Mouse (Mus musculus): Measurements from ENCODE around the gene Col25a1. TPM values are rescaled to one million over a fixed set of nuclear protein-coding genes. Genes with fewer than 3 reads are reported as not detected.

Gene Col25a1
- polyA plus RNA-seq, 1 experiment from 2014 or later = 5.5 TPM

DNA sequence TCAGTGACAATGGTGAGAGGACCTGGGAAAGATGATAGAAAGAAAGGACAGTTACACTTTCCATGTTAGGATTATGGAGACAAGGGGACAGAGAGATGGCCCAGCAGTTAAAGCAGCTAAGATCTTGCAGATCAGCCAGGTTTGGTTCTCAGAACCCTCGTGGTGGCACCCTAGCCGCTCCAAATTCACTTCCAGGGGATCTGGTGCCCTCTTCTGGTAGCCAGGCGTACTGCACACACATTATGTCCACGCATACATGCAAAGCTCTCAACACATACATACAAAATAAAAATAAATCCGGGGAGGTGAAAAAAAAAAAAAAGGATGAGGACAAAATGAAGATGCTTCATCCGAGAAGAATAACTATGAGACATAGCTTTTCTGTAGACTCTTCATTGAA, 445.4 kb downstream of the Col25a1 start:
- 66% methylated on average over 6 of the region's 6 CpGs for WGBS
- H3K4me3 ChIP-seq = no peak overlapping the region
- no peaks in the 10 kb centered on the region for H3K9me3 ChIP-seq
- no peaks in the 10 kb centered on the region for H3K27me3 ChIP-seq
- H3K36me3 ChIP-seq = no peaks in the 10 kb centered on the region
- no peak overlapping the region for H3K27ac ChIP-seq (replicated peaks)
- no peaks in the 10 kb centered on the region; the same call in 1 of the 2 replicates for H3K4me1 ChIP-seq (replicated peaks)
- H3K4me2 ChIP-seq = no peak overlapping the region
- ATAC-seq (ENCODE audit: low FRiP score, low read depth) = no peak
- H3K9ac ChIP-seq = no peak overlapping the region

DNA sequence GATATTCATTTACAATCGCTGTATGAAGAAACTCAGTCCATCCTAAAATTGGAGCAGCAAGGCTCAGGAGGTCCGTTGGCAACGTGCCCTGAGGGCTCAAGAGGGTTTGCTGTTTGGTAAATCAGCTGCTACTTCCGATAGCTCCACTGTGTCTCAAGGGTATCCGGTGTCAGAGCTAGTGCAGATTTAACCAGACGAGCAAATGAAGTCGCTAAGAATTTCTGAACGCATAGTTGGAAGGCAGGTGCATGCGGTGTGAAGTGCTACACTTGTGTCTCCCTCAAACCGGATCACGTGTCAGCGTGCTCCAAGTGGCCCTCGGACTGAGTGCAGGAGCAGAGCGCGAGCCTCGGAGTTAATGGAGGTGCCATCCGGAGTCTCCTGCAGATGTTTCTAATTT, 448.2 kb downstream of the Col25a1 start:
- Histone ChIP-seq H3K4me2 (no peak overlapping the region), H3K9ac (no peak overlapping the region), H3K4me1 (replicated peaks) (no peaks in the 10 kb centered on the region; the same call in 1 of the 2 replicates), H3K36me3 (no peaks in the 10 kb centered on the region), H3K27me3 (no peaks in the 10 kb centered on the region), H3K4me3 (no peak overlapping the region), H3K27ac (replicated peaks) (no peak overlapping the region), H3K9me3 (no peaks in the 10 kb centered on the region)
- no peak for ATAC-seq (ENCODE audit: low FRiP score, low read depth)
- 66% methylated on average over 17 of the region's 17 CpGs for WGBS

DNA sequence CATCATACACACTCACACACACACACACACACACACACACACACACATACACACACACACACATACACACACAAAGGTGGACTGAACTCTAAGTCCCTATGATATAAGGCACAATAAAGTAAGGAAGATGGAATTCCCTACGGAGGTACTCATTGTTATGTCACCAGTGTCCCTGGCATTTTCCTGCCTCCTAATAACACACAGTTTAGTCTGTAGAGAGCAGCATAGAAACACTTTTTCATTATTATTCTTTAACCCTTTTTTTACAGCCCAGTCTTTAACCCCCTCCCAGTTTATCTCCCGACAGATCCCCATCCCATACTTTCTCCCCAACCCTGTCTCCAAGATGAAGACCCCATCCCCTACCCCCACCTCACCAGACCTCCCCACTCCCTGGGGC, 450.3 kb downstream of the Col25a1 start:
- 90% methylated on average over 2 of the region's 2 CpGs for WGBS
- H3K9me3 ChIP-seq = no peaks in the 10 kb centered on the region
- no peak overlapping the region for H3K27ac ChIP-seq (replicated peaks)
- no peaks in the 10 kb centered on the region for H3K36me3 ChIP-seq
- no peak for ATAC-seq (ENCODE audit: low FRiP score, low read depth)
- no peak overlapping the region for H3K4me3 ChIP-seq
- H3K4me1 ChIP-seq (replicated peaks) = no peaks in the 10 kb centered on the region; the same call in 1 of the 2 replicates
- no peaks in the 10 kb centered on the region for H3K27me3 ChIP-seq
- no peak overlapping the region for H3K9ac ChIP-seq
- no peak overlapping the region for H3K4me2 ChIP-seq

DNA sequence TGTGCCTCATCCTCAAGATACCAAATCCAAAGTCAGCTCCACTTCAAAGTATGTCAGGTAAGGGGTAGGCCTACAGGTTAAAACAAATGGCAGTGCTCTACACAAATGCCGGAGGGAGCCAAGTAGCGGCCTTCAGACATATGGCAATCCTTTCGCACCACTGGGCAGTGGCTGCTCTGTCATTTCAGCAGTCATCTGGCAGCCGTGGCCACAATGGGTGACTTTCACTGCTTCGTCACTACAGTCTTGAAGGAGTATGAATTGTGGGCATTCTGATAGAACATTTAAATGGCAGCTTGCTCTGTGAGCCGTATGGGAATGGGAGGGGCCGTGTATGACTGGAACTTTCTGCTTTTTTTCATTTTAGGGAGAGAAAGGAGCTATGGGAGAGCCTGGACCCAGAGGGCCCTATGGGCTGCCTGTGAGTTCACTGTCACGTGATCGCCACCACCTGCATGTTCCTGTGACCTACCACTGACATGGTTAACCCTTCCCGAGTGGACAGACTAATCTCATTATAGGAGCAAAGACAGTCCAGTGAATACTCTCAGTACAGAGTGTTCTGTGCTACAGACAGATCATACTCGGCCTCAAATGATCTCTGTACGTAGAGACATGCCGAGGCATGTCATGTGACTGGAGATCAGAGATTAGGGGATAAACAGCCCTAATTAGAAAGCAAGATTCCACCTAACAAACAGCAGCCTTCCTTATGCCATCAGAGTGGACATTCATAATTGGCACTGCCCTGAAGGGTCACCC, 451.8 kb downstream of the Col25a1 start:
- 76% methylated on average over 13 of the region's 13 CpGs for WGBS
- Histone ChIP-seq H3K36me3 (no peaks in the 10 kb centered on the region), H3K27ac (replicated peaks) (no peak overlapping the region), H3K4me2 (no peak overlapping the region), H3K27me3 (no peaks in the 10 kb centered on the region), H3K4me3 (no peak overlapping the region), H3K9me3 (no peaks in the 10 kb centered on the region), H3K4me1 (replicated peaks) (no peaks in the 10 kb centered on the region; the same call in 1 of the 2 replicates), H3K9ac (no peak overlapping the region)
- ATAC-seq (ENCODE audit: low FRiP score, low read depth) = peak; percentile 59; the same call in 1 of the 2 replicates

DNA sequence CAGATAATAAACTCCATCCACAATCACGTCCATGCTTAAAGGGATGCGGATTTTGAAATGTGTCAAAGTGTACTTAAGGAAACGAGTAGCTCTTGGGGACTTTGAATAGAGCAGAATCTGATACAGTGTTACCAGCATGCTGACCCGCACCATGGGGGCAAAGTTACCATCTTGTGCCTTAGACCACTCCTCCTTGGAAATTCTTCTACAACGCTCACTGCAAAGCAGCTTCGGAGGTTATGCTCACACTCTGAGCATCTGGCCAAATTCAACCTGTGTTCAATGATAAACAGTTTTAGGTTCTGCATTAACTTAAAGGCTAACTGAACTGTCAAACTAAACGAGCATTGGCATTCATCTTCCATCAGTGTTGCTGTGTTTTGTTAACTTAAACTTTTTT, 452.7 kb downstream of the Col25a1 start:
- Histone ChIP-seq H3K9me3 (no peaks in the 10 kb centered on the region), H3K36me3 (no peaks in the 10 kb centered on the region), H3K4me1 (replicated peaks) (no peaks in the 10 kb centered on the region; the same call in 1 of the 2 replicates), H3K9ac (no peak overlapping the region), H3K27ac (replicated peaks) (no peak overlapping the region), H3K4me3 (no peak overlapping the region), H3K27me3 (no peaks in the 10 kb centered on the region), H3K4me2 (no peak overlapping the region)
- 89% methylated on average over 7 of the region's 7 CpGs for WGBS
- no peak for ATAC-seq (ENCODE audit: low FRiP score, low read depth)

DNA sequence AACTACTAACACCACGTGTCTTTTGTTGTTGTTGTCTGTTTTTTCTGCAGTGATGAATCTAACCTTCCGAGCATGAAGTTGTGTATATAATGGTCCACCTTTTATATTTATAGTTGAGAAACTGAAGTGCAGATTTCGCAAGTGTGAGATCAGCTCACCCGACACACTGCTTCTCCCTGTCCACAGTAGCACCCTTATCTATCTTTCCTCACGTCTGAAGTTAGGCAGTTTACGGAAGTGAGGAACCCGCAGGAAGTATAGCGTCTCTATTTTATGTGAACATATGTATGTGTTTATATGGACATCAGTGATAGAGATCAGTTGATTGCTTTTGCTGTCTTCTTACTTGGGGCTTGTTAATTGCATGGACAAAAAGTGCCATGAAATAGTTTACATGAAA, 463.7 kb downstream of the Col25a1 start:
- Histone ChIP-seq H3K4me2 (no peak overlapping the region), H3K9me3 (no peaks in the 10 kb centered on the region), H3K27ac (replicated peaks) (no peak overlapping the region), H3K4me1 (replicated peaks) (no peaks in the 10 kb centered on the region), H3K36me3 (no peaks in the 10 kb centered on the region), H3K4me3 (no peak overlapping the region), H3K27me3 (no peaks in the 10 kb centered on the region), H3K9ac (no peak overlapping the region)
- WGBS = 90% methylated on average over 8 of the region's 8 CpGs
- ATAC-seq (ENCODE audit: low FRiP score, low read depth) = no peak

DNA sequence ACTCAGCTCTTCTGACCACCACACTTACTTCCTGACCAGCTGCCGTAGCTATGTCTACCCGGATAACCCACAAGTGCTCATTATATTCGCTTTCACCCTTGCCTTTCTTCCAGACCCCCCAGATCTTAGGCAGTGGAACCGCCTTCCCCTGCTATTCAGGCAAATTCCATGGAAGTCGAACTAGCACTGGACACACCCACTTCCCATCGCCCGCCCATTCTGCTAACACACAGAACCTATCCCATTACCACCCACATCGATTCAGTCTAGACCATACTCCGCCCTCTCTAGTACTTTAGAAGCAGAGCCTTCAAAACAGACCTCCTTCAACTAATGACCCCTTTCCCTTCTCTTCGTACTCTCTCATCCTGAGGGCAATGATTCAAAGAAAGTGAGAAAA, 470.2 kb downstream of the Col25a1 start:
- no peaks in the 10 kb centered on the region for H3K27me3 ChIP-seq
- WGBS = 81% methylated on average over 10 of the region's 10 CpGs

DNA sequence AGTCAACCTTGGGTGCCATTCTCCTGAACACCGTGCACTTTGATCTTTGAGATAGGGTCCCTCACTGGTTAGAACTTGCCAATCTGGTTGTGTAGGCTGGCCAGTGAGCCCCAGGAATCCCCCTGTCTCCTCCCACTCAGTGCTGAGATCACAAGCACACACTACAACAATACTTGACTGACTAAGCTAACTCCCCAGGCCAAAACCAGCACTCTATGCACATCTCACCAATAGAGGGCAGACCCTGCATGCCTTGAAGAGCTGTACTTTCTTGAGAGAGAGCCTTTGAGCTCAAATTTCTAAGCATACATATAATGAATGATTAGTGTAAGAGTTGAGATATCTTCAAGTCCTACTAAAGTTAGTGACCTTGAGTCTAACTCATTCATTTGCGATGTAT, 476.6 kb downstream of the Col25a1 start:
- Histone ChIP-seq H3K4me1 (replicated peaks) (no peaks in the 10 kb centered on the region), H3K36me3 (no peaks in the 10 kb centered on the region), H3K27ac (replicated peaks) (no peak overlapping the region), H3K27me3 (no peaks in the 10 kb centered on the region), H3K9me3 (no peaks in the 10 kb centered on the region), H3K9ac (no peak overlapping the region), H3K4me3 (no peak overlapping the region), H3K4me2 (no peak overlapping the region)
- WGBS = 92% methylated on average over 2 of the region's 2 CpGs
- no peak for ATAC-seq (ENCODE audit: low FRiP score, low read depth)

More for the DNA sequence above, 470.2 kb downstream of the Col25a1 start:
- H3K36me3 ChIP-seq = no peaks in the 10 kb centered on the region
- no peak overlapping the region for H3K27ac ChIP-seq (replicated peaks)
- no peak overlapping the region for H3K4me3 ChIP-seq
- H3K9ac ChIP-seq = no peak overlapping the region
- H3K4me2 ChIP-seq = no peak overlapping the region
- no peaks in the 10 kb centered on the region for H3K4me1 ChIP-seq (replicated peaks)
- no peaks in the 10 kb centered on the region for H3K9me3 ChIP-seq
- no peak for ATAC-seq (ENCODE audit: low FRiP score, low read depth)

DNA sequence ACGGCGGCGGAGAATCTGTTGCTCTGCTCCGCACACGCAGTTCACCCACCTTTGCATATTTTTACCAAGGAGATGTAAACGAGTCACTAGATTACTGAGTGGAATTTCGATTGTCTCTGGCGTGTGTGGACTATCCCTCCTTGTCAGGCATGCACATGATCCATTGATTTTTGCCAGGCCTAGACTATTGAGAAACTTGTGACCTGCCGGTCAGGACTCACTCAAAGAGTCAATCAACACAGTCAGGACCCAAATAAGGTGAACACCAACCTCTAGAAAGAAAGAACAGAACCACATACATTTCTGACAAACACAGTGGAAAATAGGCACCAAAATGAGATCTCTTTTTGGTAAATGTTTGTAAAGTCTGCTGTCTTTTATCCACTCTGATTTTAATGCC, 483.1 kb downstream of the Col25a1 start:
- Histone ChIP-seq H3K9ac (no peak overlapping the region), H3K9me3 (no peaks in the 10 kb centered on the region), H3K36me3 (no peaks in the 10 kb centered on the region), H3K27me3 (no peaks in the 10 kb centered on the region), H3K27ac (replicated peaks) (no peak overlapping the region), H3K4me3 (no peak overlapping the region), H3K4me2 (no peak overlapping the region), H3K4me1 (replicated peaks) (peaks cover 4% of the 10 kb centered on the region; the same call in 1 of the 2 replicates)
- WGBS = 86% methylated on average over 9 of the region's 9 CpGs
- ATAC-seq (ENCODE audit: low FRiP score, low read depth) = no peak

DNA sequence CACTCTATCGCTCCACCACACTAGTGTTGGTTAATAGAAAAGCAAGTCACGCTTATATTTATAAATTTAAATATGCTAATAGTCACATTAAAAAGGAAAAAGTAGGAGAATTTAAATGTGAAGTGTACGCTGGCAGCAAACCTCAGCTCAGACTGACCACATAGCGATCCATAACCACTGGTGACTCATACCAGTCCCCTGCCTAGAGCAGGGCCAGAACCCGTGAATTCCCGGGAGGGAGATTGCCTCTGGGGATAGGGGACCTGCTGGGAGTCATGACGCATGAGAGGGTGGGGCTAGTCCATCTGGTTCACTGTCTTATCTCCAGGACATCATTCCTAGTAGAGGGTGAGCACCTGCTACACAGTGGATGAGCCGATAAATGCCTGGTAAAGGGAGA, 484.3 kb downstream of the Col25a1 start:
- H3K4me1 ChIP-seq (replicated peaks) = peaks cover 4% of the 10 kb centered on the region; the same call in 1 of the 2 replicates
- H3K36me3 ChIP-seq = no peaks in the 10 kb centered on the region
- no peaks in the 10 kb centered on the region for H3K27me3 ChIP-seq
- H3K4me3 ChIP-seq = no peak overlapping the region
- H3K9me3 ChIP-seq = no peaks in the 10 kb centered on the region
- H3K9ac ChIP-seq = no peak overlapping the region
- H3K4me2 ChIP-seq = no peak overlapping the region
- no peak for ATAC-seq (ENCODE audit: low FRiP score, low read depth)
- 61% methylated on average over 8 of the region's 8 CpGs for WGBS
- no peak overlapping the region for H3K27ac ChIP-seq (replicated peaks)

DNA sequence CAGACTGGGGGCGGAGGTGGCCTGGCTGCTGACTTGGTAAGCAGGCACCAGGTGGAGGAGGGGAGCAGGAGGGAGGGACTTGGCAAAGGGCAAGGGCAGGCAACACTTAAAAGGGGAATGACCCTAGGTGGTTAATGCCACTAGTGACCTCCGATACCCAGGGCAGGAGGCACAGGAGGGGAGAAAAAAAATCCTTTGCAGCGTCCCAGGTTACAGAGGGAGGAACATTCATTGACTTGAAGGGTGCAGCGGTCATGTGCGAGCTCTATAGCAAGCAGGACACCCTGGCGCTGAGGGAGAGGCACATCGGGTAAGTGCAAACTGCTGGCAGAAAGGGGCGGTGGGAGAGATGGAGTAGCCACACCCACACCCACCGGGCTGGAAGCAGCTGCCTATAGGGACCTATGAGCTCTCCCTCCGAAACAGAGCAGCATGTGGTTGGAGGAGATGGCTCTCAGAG, 486.2 kb downstream of the Col25a1 start, which contains the start of gene Etnppl:
Etnppl (plus strand) TSS at position 10 of the 460 bp plus-strand sequence.
- Histone ChIP-seq H3K4me3 (peak within 1 kb of the TSS; percentile 16; the same call in 1 of the 2 replicates), H3K27me3 (no peaks in the 10 kb centered on the region), H3K36me3 (no peaks in the 10 kb centered on the region), H3K9ac (0 out of 2 replicates have a peak within 1 kb of the TSS, but pooled peaks have one; percentile 16), H3K4me1 (replicated peaks) (peaks cover 4% of the 10 kb centered on the region; the same call in 1 of the 2 replicates), H3K27ac (replicated peaks) (no peak within 1 kb of the TSS), H3K4me2 (peak within 1 kb of the TSS; percentile 47), H3K9me3 (no peaks in the 10 kb centered on the region)
- no peak for ATAC-seq (ENCODE audit: low FRiP score, low read depth)
- WGBS = 9% methylated on average over 10 of the region's 10 CpGs

DNA sequence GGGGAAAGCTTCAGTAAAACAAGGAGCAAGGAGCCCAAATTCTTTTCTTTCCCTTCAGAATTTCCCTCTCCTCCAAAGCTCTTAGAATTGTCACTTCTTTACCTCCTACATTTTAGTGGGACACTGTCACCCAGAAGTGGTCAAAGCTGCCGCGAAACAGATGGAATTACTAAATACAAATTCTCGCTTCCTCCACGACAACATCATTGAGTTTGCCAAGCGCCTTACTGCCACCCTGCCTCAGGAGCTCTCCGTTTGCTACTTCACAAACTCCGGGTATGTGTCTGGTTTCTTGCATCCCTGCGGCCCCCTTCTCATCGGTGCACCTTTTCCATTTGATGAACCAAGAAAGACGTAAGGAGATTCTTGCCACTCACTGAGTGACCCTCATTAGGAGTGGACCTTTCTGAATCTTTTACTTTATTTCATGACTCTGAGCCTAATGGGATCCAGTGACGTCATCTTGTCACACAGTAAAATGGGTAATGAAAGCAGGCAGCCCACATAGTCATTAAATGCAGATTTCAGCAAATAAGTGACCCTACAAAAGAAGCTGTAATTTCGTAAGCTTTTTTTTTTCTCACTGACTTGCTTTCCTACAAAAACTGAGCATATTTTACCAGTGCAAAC, 489.3 kb downstream of the Col25a1 start:
- Histone ChIP-seq H3K4me3 (no peak overlapping the region), H3K4me2 (no peak overlapping the region), H3K27ac (replicated peaks) (no peak overlapping the region), H3K4me1 (replicated peaks) (peaks cover 4% of the 10 kb centered on the region; the same call in 1 of the 2 replicates), H3K9ac (no peak overlapping the region), H3K27me3 (no peaks in the 10 kb centered on the region), H3K9me3 (no peaks in the 10 kb centered on the region), H3K36me3 (no peaks in the 10 kb centered on the region)
- ATAC-seq (ENCODE audit: low FRiP score, low read depth) = no peak
- WGBS = 83% methylated on average over 12 of the region's 12 CpGs
